Mouse (Mus musculus) retina, postnatal 1 day (tissue): ENCODE results near the gene Kdr.

ENCODE experiments used
- DNase-seq: peaks from one replicate; pipeline ENCODE4 v3.0.0-alpha.2; 2012

Gene Kdr

DNA sequence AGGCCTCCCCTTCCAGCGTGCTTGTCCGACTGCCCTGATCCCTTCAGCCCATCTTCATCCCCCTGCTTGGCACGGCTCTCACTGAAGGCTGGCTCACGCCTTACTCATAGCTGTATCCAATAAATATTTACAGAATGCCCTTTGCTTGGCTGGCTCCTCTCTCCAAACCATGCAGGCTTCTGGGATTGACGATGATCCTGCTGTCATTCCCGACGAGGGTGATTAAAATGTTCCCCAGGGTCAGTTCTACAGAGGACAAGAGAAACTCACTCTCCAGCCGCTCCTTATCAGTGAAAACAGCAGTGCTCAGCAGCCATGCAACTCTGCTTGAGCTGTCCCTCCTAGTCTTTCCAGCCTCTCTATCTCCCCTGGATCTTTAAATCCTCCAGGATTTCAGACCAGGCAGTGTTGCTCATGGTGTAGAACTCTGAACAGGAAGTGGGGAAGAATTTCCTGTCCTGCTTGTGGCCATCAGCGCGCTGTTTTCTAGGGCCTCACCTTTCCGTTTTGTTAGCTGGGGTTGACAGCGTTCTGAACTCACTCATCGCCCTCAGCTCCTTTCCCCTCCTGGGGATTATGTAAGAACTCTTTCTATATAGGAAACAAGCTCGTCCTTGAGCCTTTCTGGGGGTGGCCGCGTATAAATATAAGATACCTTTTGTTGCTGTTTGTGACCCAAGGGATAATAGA lies 77.9 kb downstream of the Kdr start:
- no peak for DNase-seq

DNA sequence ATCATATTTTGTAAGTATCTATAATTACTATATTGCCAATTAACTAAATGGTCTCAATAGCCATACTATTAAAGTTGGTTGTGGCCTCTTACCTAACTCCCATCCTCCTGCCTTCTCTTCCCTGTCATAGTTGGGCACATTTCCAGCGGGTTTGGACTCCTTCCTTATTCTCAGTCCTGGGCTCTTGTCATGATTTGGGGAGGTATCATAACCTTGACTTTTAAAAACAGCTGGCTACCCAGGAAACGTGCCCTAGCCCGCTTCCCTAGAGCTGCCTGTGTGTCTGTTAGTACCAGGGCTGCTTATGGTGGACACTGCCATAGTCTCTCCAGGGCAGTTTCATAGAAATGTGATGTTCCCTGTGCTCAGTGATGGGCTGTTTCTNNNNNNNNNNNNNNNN lies 82.9 kb downstream of the Kdr start:
- no peak for DNase-seq

DNA sequence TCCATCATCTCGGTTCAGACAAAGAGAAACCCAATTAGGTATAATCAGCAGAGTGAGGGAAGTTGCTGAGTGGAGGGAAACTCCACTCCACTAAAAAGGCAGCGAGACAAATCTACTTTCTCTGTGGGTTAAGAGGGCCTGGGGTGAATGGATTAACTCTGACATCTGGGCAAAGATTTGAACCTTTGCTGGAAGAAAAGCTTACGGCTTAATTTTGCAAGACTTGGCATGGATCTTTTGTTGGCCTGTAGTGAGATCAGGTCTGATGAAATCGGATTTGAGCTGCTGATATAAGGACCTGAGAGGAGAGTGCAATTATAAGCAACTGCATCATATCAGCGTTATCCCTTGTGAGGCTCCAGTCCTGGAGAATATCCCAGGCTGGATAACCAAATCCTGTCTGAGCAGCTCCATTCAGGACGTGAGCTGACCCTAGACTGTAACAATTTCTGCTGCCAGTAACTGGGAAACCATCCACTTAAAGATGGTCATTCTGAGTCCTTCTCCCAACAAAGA lies 85.2 kb downstream of the Kdr start:
- peak; percentile 56 for DNase-seq
